ENCODE assay signal across 9 mouse cellular contexts in the genomic region with DNA sequence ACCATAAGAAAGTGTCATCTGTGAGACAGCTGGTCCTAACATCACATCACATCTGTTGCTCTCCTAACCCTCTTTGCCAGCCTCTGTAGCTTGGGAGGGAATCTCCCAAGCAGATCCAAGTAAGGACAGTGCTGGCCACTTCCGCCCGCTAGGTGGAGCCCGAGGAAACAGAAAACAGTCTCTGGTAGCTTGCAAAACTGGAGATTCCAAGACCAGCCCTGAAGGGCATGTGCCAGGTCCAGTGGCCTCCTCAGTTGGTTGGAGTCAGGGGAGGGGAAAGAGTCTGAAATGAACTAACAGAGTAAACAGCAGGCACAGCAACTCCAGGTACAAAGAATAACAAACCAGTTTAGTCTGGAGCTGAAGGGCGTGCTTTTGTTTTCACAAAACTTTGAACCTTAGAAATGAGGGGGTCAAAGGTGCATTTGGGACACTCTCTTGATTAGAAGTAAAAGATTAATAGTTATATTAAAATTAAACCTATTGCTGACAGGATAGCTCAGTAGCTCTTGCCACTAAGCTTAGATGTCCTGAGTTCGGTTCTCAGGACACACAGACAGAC. TPM values are rescaled to one million over a fixed set of nuclear protein-coding genes. Genes with fewer than 3 reads are reported as not detected.
DNase-seq lines count a peak whose midpoint lies in the region; ATAC-seq and TF ChIP-seq lines count a peak whose summit lies in the region.
"Had no signal": no experiment of that assay in that cellular context is flagged by ENCODE, and none has a peak within 500 bp of the region (broad histone marks: within the 10 kb centered on the region; RNA-seq: fewer than 3 reads in every experiment).

No protein-coding gene starts in this region.

- ATAC-seq in forebrain, embryonic 16.5 days, result peak; percentile 85

- H3K4me2 ChIP-seq in forebrain, embryonic 16.5 days (ENCODE audit: low read length), result no peak overlapping the region
- H3K4me2 ChIP-seq: limb, embryonic 12.5 days had no signal

- intact Hi-C loops in heart, postnatal 36 days (cut with DNase I), result loop anchor here (1.0 to 5.0 kb wide), 2 partner anchors 121 to 310 kb away; no protein-coding TSS in a partner anchor

- peak; percentile 70 for DNase-seq in ES-E14 (ENCODE audit: low read depth, low spot score)
- DNase-seq in cerebellum, adult 11-12 months, result peak; percentile 55
- peak; percentile 79 to 87 for DNase-seq in heart, postnatal 36 days
- DNase-seq in layer of hippocampus, adult 18-20 months (ENCODE audit: low spot score in 2 of 2), result peak; percentile 56 to 91
- DNase-seq in lung, adult 2 months, result peak; percentile 82
- DNase-seq in ovary, adult 18-20 months (ENCODE audit: low spot score), result peak; percentile 70
- peak; percentile 78 for DNase-seq in thymus, adult 2 months

- peak; percentile 80 for TF ChIP-seq CTCF in lung, adult 2 months (IDR thresholded peaks at IDR 0.05; ENCODE audit: insufficient read depth, low read length)
- peak; percentile 73; the same call in 1 of the 2 replicates for TF ChIP-seq CTCF in thymus, adult 2 months (IDR thresholded peaks at IDR 0.05; ENCODE audit: borderline replicate concordance, control insufficient read depth, extremely low read depth, insufficient read depth, low read length, poor library complexity)

- 46% methylated on average over 5 of the region's 5 CpGs for whole genome bisulfite sequencing in forebrain, embryonic 16.5 days
- WGBS in lung, adult 2 months, result 38% methylated on average over 5 of the region's 5 CpGs
- 46% methylated on average over 5 of the region's 5 CpGs for WGBS in thymus, adult 2 months

- in situ Hi-C loops in ES-E14 (cut with MboI; ENCODE audit: low sequenced_read_pairs in 2 of 2, unreplicated experiment in 2 of 2), result loop anchor here in 1 of 2 experiments (25.0 kb wide), 1 partner anchor 310 kb away; no protein-coding TSS in a partner anchor

- no peaks in the 10 kb centered on the region for H3K9me3 ChIP-seq in ES-E14 (ENCODE audit: control insufficient read depth, insufficient read depth, low read depth, low read length)
- H3K9me3 ChIP-seq in forebrain, embryonic 16.5 days (ENCODE audit: control insufficient read depth, low read length), result no peaks in the 10 kb centered on the region
- H3K9me3 ChIP-seq: limb, embryonic 12.5 days had no signal

- no peak for TF ChIP-seq POLR2A in lung, adult 2 months (IDR thresholded peaks at IDR 0.05; ENCODE audit: borderline replicate concordance, extremely low read depth, low read depth, low read length)
- no peak for TF ChIP-seq POLR2A in thymus, adult 2 months (IDR thresholded peaks at IDR 0.05; ENCODE audit: control insufficient read depth, extremely low read depth, insufficient read depth, low read length, poor library complexity)

- H3K36me3 ChIP-seq in ES-E14 (ENCODE audit: control insufficient read depth, insufficient read depth, low read length, poor library complexity, severe bottlenecking), result no peaks in the 10 kb centered on the region
- H3K36me3 ChIP-seq in forebrain, embryonic 16.5 days (ENCODE audit: control insufficient read depth, insufficient read depth), result no peaks in the 10 kb centered on the region
- no peaks in the 10 kb centered on the region for H3K36me3 ChIP-seq in thymus, adult 2 months (ENCODE audit: control insufficient read depth, insufficient read depth, low read length)
- H3K36me3 ChIP-seq: limb, embryonic 12.5 days had no signal

- H3K27me3 ChIP-seq in forebrain, embryonic 16.5 days (replicated peaks; ENCODE audit: control insufficient read depth, insufficient read depth, low read length), result no peaks in the 10 kb centered on the region
- no peaks in the 10 kb centered on the region for H3K27me3 ChIP-seq in thymus, adult 2 months (ENCODE audit: control insufficient read depth, insufficient read depth, low read length)
- H3K27me3 ChIP-seq: limb, embryonic 12.5 days had no signal

- H3K9ac ChIP-seq in ES-E14 (ENCODE audit: insufficient read depth, low read depth, low read length, poor library complexity, severe bottlenecking), result no peak overlapping the region
- no peak overlapping the region for H3K9ac ChIP-seq in forebrain, embryonic 16.5 days (replicated peaks; ENCODE audit: low read depth, low read length)
- H3K9ac ChIP-seq: limb, embryonic 12.5 days had no signal

- no peak overlapping the region for H3K4me3 ChIP-seq in ES-E14 (ENCODE audit: insufficient read depth in 1 of 2, low read depth in 1 of 2, low read length in 2 of 2, poor library complexity in 1 of 2, severe bottlenecking in 1 of 2)
- H3K4me3 ChIP-seq in forebrain, embryonic 16.5 days (replicated peaks; ENCODE audit: low read length), result no peak overlapping the region
- H3K4me3 ChIP-seq in lung, adult 2 months (replicated peaks; ENCODE audit: extremely low read depth, low read depth, low read length), result no peak overlapping the region
- no peak overlapping the region for H3K4me3 ChIP-seq in thymus, adult 2 months (ENCODE audit: control insufficient read depth, insufficient read depth, low read length)
- H3K4me3 ChIP-seq: limb, embryonic 12.5 days had no signal

- H3K27ac ChIP-seq in ES-E14 (ENCODE audit: insufficient read depth, low read depth, low read length, poor library complexity, severe bottlenecking), result no peak overlapping the region
- H3K27ac ChIP-seq in forebrain, embryonic 16.5 days (ENCODE audit: low read length), result no peak overlapping the region
- H3K27ac ChIP-seq in thymus, adult 2 months (ENCODE audit: control insufficient read depth, insufficient read depth, low read length), result no peak overlapping the region
- H3K27ac ChIP-seq: limb, embryonic 12.5 days had no signal

- H3K4me1 ChIP-seq in ES-E14 (ENCODE audit: control insufficient read depth in 2 of 2, insufficient read depth in 2 of 2, low read length in 2 of 2, poor library complexity in 1 of 2), result peaks cover 2 to 3% of the 10 kb centered on the region in 2 experiments; a peak in 3 of 4 replicates
- no peaks in the 10 kb centered on the region for H3K4me1 ChIP-seq in forebrain, embryonic 16.5 days (replicated peaks; ENCODE audit: control insufficient read depth, insufficient read depth, low read length)
- H3K4me1 ChIP-seq in lung, adult 2 months (ENCODE audit: control insufficient read depth, insufficient read depth, low read length), result no peaks in the 10 kb centered on the region
- H3K4me1 ChIP-seq in thymus, adult 2 months (replicated peaks; ENCODE audit: control insufficient read depth, insufficient read depth, low read length), result peaks cover 6% of the 10 kb centered on the region; the same call in 1 of the 2 replicates
- H3K4me1 ChIP-seq: limb, embryonic 12.5 days had no signal

TF ChIP-seq in ES-E14, 5 proteins besides CTCF, POLR2A, EP300 and RAD21:
- TF ChIP-seq CHD2 (IDR thresholded peaks at IDR 0.05; ENCODE audit: low read depth, low read length) (no peak), ZNF384 (IDR thresholded peaks at IDR 0.05; ENCODE audit: low read depth, low read length) (no peak), ZC3H11A (IDR thresholded peaks at IDR 0.05; ENCODE audit: borderline replicate concordance, low read depth, low read length) (peak; percentile 23; the same call in 1 of the 2 replicates), MAFK (IDR thresholded peaks at IDR 0.05; ENCODE audit: insufficient read depth, low read depth, low read length) (no peak)
TF ChIP-seq in ES-E14: peak in this region for 1.

RNA-seq across cellular contexts. Expression of gene Fdx1, which starts 14.2 kb away (rescaled TPM):
- 14.7 and 21.3 TPM in 2 replicates for total RNA-seq in ES-E14 (2012; rRNA removed)
- polyA plus RNA-seq in forebrain, embryonic 16.5 days (2015; fragmentation: Nextera tagmentation; extraction: Ambion mirVana), result 38.7 and 42.1 TPM in 2 replicates
- total RNA-seq in heart, postnatal 36 days (2021), result 100 to 1,000 TPM; 100 to 123 TPM
- total RNA-seq in layer of hippocampus, adult 18-20 months (2021), result 10 to 100 TPM; 20.6 to 25.7 TPM
- polyA plus RNA-seq in lung, adult 2 months (2012; rRNA removed), result 106 and 178 TPM in 2 replicates
- 30.5 and 33.9 TPM in 2 replicates for polyA plus RNA-seq in thymus, adult 2 months (2012; rRNA removed)
